Mouse (Mus musculus) embryonic facial prominence, embryonic 15.5 days (tissue): ENCODE results near the gene Olfr974. TPM values are rescaled to one million over a fixed set of nuclear protein-coding genes. Genes with fewer than 3 reads are reported as not detected.

Experiments
- polyA plus RNA-seq: library from polyadenylated mRNA; unstranded; fragments of >200 nt; fragmentation: Nextera tagmentation; extraction: Ambion mirVana; gene quantifications from 2 replicates; pipeline ENCODE4 v1.2.1, GENCODE M21; 2015

Gene Olfr974
- polyA plus RNA-seq, 1 experiment from 2014 or later = 0.20 TPM

Other genes starting within 250 kb of the Olfr974 start
- 0.05 TPM in 1 of 2 replicates, not detected in the other for gene Olfr149, start 230.4 kb upstream of the Olfr974 start, polyA plus RNA-seq
- gene Olfr965, start 226.1 kb upstream of the Olfr974 start, polyA plus RNA-seq = not detected in 2 replicates
- not detected in 2 replicates for gene Olfr150, start 206.5 kb upstream of the Olfr974 start, polyA plus RNA-seq
- gene Olfr967, start 191.3 kb upstream of the Olfr974 start, polyA plus RNA-seq = not detected in 2 replicates
- not detected in 2 replicates for gene Olfr968, start 154.2 kb upstream of the Olfr974 start, polyA plus RNA-seq
- 0.23 and 0.24 TPM in 2 replicates for gene Olfr969, start 146.6 kb upstream of the Olfr974 start, polyA plus RNA-seq
- 0.12 TPM in 1 of 2 replicates, not detected in the other for gene Olfr970, start 128.6 kb upstream of the Olfr974 start, polyA plus RNA-seq
- gene Olfr971, start 100.6 kb upstream of the Olfr974 start, polyA plus RNA-seq = not detected in 2 replicates
- gene Olfr972, start 71.1 kb upstream of the Olfr974 start, polyA plus RNA-seq = 0.12 and 0.19 TPM in 2 replicates
- gene Olfr229, start 30.2 kb upstream of the Olfr974 start, polyA plus RNA-seq = not detected in 2 replicates
- gene Olfr975, start 14.5 kb downstream of the Olfr974 start, polyA plus RNA-seq = 0.05 TPM in 1 of 2 replicates, not detected in the other
- 0.09 TPM in 1 of 2 replicates, not detected in the other for gene Olfr976, start 23.6 kb downstream of the Olfr974 start, polyA plus RNA-seq
- gene Olfr978, start 54.6 kb downstream of the Olfr974 start, polyA plus RNA-seq = not detected in 2 replicates
- gene Olfr979, start 66.0 kb downstream of the Olfr974 start, polyA plus RNA-seq = 0.11 TPM in 1 of 2 replicates, not detected in the other
- gene Olfr980, start 72.1 kb downstream of the Olfr974 start, polyA plus RNA-seq = not detected in 2 replicates
- 0.26 TPM in 1 of 2 replicates, not detected in the other for gene Olfr981, start 84.0 kb downstream of the Olfr974 start, polyA plus RNA-seq
- not detected in 2 replicates for gene Olfr982, start 136.3 kb downstream of the Olfr974 start, polyA plus RNA-seq
- gene Olfr983, start 156.1 kb downstream of the Olfr974 start, polyA plus RNA-seq = not detected in 2 replicates
- gene Olfr984, start 176.7 kb downstream of the Olfr974 start, polyA plus RNA-seq = not detected in 2 replicates
- gene Olfr985, start 192.7 kb downstream of the Olfr974 start, polyA plus RNA-seq = not detected in 2 replicates
- not detected in 2 replicates for gene Tmem225, start 210.6 kb downstream of the Olfr974 start, polyA plus RNA-seq
- gene Olfr986, start 243.4 kb downstream of the Olfr974 start, polyA plus RNA-seq = 0.05 TPM in 1 of 2 replicates, not detected in the other